Mouse (Mus musculus): Measurements from ENCODE around the gene Hpcal1. TPM values are rescaled to one million over a fixed set of nuclear protein-coding genes. Genes with fewer than 3 reads are reported as not detected.

Gene Hpcal1
- 87.8 and 104 TPM in 2 replicates for polyA plus RNA-seq (2012; rRNA removed; ENCODE audit: low replicate concordance)

GRCm38 (mm10) chr12:17690564-17691281, at the start of gene Hpcal1:
TSS of gene Hpcal1 (plus strand) at chr12:17690856.

Other genes with a start within 250 kb of the Hpcal1 start
- gene Odc1, start 146.1 kb upstream of the Hpcal1 start, polyA plus RNA-seq (2012; rRNA removed; ENCODE audit: low replicate concordance): 58.5 and 117 TPM in 2 replicates

All from subcutaneous adipose tissue, adult 2 months (tissue).